Mouse (Mus musculus) ES-Bruce4 (cell line): ENCODE measurements around the gene Tnfrsf13b. TPM values are rescaled to one million over a fixed set of nuclear protein-coding genes. Genes with fewer than 3 reads are reported as not detected.
"Not testable (repeated sequence)": the region's sequence is repeated elsewhere in the genome, so short reads cannot be mapped to it uniquely, and the experiment has no call there.

Experiments
- H3K27ac ChIP-seq: 2 replicates; pipeline ENCODE4 v1.5.1; 2012; ENCODE audit warnings: low read length, inconsistent platforms; ENCODE audit not compliant: insufficient read depth
- H3K27me3 ChIP-seq: 2 replicates; pipeline ENCODE4 v1.6.1; 2012; ENCODE audit warnings: mild to moderate bottlenecking, low read length, inconsistent platforms; ENCODE audit not compliant: control insufficient read depth, poor library complexity, insufficient read depth, severe bottlenecking
- H3K36me3 ChIP-seq: 2 replicates; pipeline ENCODE4 v1.6.1; 2012; ENCODE audit warnings: inconsistent platforms, mild to moderate bottlenecking, low read length, moderate library complexity; ENCODE audit not compliant: control insufficient read depth, poor library complexity, insufficient read depth, severe bottlenecking
- H3K4me1 ChIP-seq: one replicate; pipeline ENCODE4 v1.8.1; 2011; ENCODE audit warnings: low read length; ENCODE audit not compliant: control insufficient read depth, insufficient read depth
- H3K4me3 ChIP-seq: 2 replicates; pipeline ENCODE4 v1.5.1; 2011; ENCODE audit warnings: low read depth, mild to moderate bottlenecking, low read length
- H3K9ac ChIP-seq: 2 replicates; pipeline ENCODE4 v1.6.1; 2012; ENCODE audit warnings: low read depth, mild to moderate bottlenecking, inconsistent platforms; ENCODE audit not compliant: poor library complexity, severe bottlenecking
- H3K9me3 ChIP-seq: replicated peaks from 2 replicates; pipeline ENCODE4 v1.6.1; 2012; ENCODE audit warnings: mild to moderate bottlenecking, low read length, inconsistent platforms; ENCODE audit not compliant: control insufficient read depth, poor library complexity, insufficient read depth, severe bottlenecking
- CTCF ChIP-seq: IDR thresholded peaks from one replicate; pipeline ENCODE4 v1.8.1; 2011; ENCODE audit warnings: low read depth, low read length
- EP300 ChIP-seq: IDR thresholded peaks from 2 replicates; pipeline ENCODE4 v1.6.1; 2011; ENCODE audit warnings: low read depth, low read length; ENCODE audit not compliant: insufficient read depth
- POLR2A ChIP-seq: IDR thresholded peaks from one replicate; pipeline ENCODE4 v1.8.1; 2011; ENCODE audit warnings: low read length; ENCODE audit not compliant: insufficient read depth
- polyA plus RNA-seq: library from polyadenylated mRNA; stranded (reverse); fragments of >200 nt; gene quantifications from 2 replicates; pipeline ENCODE4 v1.2.4, GENCODE M21; 2011; ENCODE audit warnings: low read depth; ENCODE audit not compliant: missing spikeins, insufficient read depth, insufficient read length

The Tnfrsf13b gene
- polyA plus RNA-seq, 1 experiment = not detected

- no peak for TF ChIP-seq CTCF
- no peak for TF ChIP-seq EP300
- no peak for TF ChIP-seq POLR2A
- Histone ChIP-seq H3K9ac (no peak overlapping the region), H3K4me1 (no peaks in the 10 kb centered on the region), H3K4me3 (no peak overlapping the region), H3K9me3 (no peaks in the 10 kb centered on the region), H3K27me3 (no peaks in the 10 kb centered on the region), H3K36me3 (no peaks in the 10 kb centered on the region), H3K27ac (no peak overlapping the region)
Measured at GRCm38 (mm10) chr11:61183820-61184219, 57.3 kb downstream of the Tnfrsf13b start.

- Histone ChIP-seq H3K27me3 (peaks cover 2% of the 10 kb centered on the region; the same call in 1 of the 2 replicates), H3K9ac (no peak overlapping the region), H3K4me1 (no peaks in the 10 kb centered on the region), H3K27ac (no peak overlapping the region), H3K9me3 (no peaks in the 10 kb centered on the region), H3K4me3 (no peak overlapping the region), H3K36me3 (no peaks in the 10 kb centered on the region)
- TF ChIP-seq EP300 = no peak
- TF ChIP-seq CTCF = no peak
- no peak for TF ChIP-seq POLR2A
Measured at GRCm38 (mm10) chr11:61190776-61191175, 64.2 kb downstream of the Tnfrsf13b start.

- not testable (repeated sequence) for H3K36me3 ChIP-seq, H3K4me1 ChIP-seq, H3K9me3 ChIP-seq, H3K4me3 ChIP-seq, H3K27ac ChIP-seq, H3K9ac ChIP-seq, H3K27me3 ChIP-seq
Measured at GRCm38 (mm10) chr11:61192123-61192522, 65.6 kb downstream of the Tnfrsf13b start.

GRCm38 (mm10) chr11:61192779-61193178, 66.2 kb downstream of the Tnfrsf13b start:
- TF ChIP-seq CTCF (no peak), EP300 (no peak), POLR2A (no peak)
- Histone ChIP-seq H3K9ac (no peak overlapping the region), H3K27me3 (peaks cover 2% of the 10 kb centered on the region; the same call in 1 of the 2 replicates), H3K36me3 (no peaks in the 10 kb centered on the region), H3K9me3 (no peaks in the 10 kb centered on the region), H3K27ac (no peak overlapping the region), H3K4me3 (no peak overlapping the region), H3K4me1 (no peaks in the 10 kb centered on the region)

GRCm38 (mm10) chr11:61193392-61193791, 66.8 kb downstream of the Tnfrsf13b start:
- no peak for TF ChIP-seq POLR2A
- 0 out of 2 replicates have a peak, but pooled peaks have one; percentile 30 for TF ChIP-seq EP300
- TF ChIP-seq CTCF = peak; percentile 99
- Histone ChIP-seq H3K36me3 (no peaks in the 10 kb centered on the region), H3K27ac (no peak overlapping the region), H3K9ac (no peak overlapping the region), H3K9me3 (no peaks in the 10 kb centered on the region), H3K4me3 (no peak overlapping the region), H3K4me1 (no peaks in the 10 kb centered on the region), H3K27me3 (peaks cover 2% of the 10 kb centered on the region; the same call in 1 of the 2 replicates)

GRCm38 (mm10) chr11:61196616-61197353, 70.2 kb downstream of the Tnfrsf13b start:
- TF ChIP-seq EP300 (no peak), CTCF (no peak), POLR2A (no peak)
- H3K9ac ChIP-seq = no peak overlapping the region
- no peaks in the 10 kb centered on the region for H3K9me3 ChIP-seq
- H3K27ac ChIP-seq = no peak overlapping the region
- no peak overlapping the region for H3K4me3 ChIP-seq
- H3K27me3 ChIP-seq = peaks cover 2% of the 10 kb centered on the region; the same call in 1 of the 2 replicates
- no peaks in the 10 kb centered on the region for H3K4me1 ChIP-seq
- no peaks in the 10 kb centered on the region for H3K36me3 ChIP-seq
